Mouse (Mus musculus) liver, adult 2 months (tissue): Measurements from ENCODE around the gene Phf21a. TPM values are rescaled to one million over a fixed set of nuclear protein-coding genes. Genes with fewer than 3 reads are reported as not detected.
A peak's percentile ranks its signal among the peaks of the same experiment; 100 is the strongest.
"Not testable (repeated sequence)": the region's sequence is repeated elsewhere in the genome, so short reads cannot be mapped to it uniquely, and the experiment has no call there.

Experiments used
- DNase-seq: peaks from one replicate; pipeline ENCODE4 v3.0.0-alpha.2; 2011; ENCODE audit warnings: low read depth, low spot score; ENCODE audit errors: extremely low read depth
- H3K27ac ChIP-seq: fragments of 200-500 bp; replicated peaks from 2 replicates; pipeline ENCODE4 v1.5.1; 2012; ENCODE audit warnings: low read depth, mild to moderate bottlenecking, control low read depth, inconsistent platforms, low read length; ENCODE audit not compliant: insufficient read depth
- H3K27me3 ChIP-seq: fragments of 200-500 bp; 2 replicates; pipeline ENCODE4 v1.6.1; 2012; ENCODE audit warnings: mild to moderate bottlenecking, moderate library complexity, low read length, inconsistent platforms; ENCODE audit not compliant: control insufficient read depth, insufficient read depth
- H3K36me3 ChIP-seq: fragments of 200-500 bp; 2 replicates; pipeline ENCODE4 v1.6.1; 2012; ENCODE audit warnings: low read length, inconsistent platforms; ENCODE audit not compliant: control insufficient read depth, insufficient read depth
- H3K4me1 ChIP-seq: fragments of 200-500 bp; 2 replicates; pipeline ENCODE4 v1.6.1; 2011; ENCODE audit warnings: low read length; ENCODE audit not compliant: control insufficient read depth, insufficient read depth
- H3K4me3 ChIP-seq: fragments of 200-500 bp; 2 replicates; pipeline ENCODE4 v1.5.1; 2011; ENCODE audit warnings: low read depth, mild to moderate bottlenecking, control low read depth, low read length, moderate library complexity; ENCODE audit not compliant: insufficient read depth
- H3K79me2 ChIP-seq: fragments of 200-500 bp; 2 replicates; pipeline ENCODE4 v1.6.1; 2012; ENCODE audit warnings: inconsistent platforms, mild to moderate bottlenecking, low read length, moderate library complexity; ENCODE audit not compliant: control insufficient read depth, insufficient read depth
- H3K9ac ChIP-seq: fragments of 200-500 bp; 2 replicates; pipeline ENCODE4 v1.6.1; 2012; ENCODE audit warnings: low read depth, mild to moderate bottlenecking, control low read depth, inconsistent platforms, low read length
- CTCF ChIP-seq: fragments of 200-500 bp; IDR thresholded peaks from 2 replicates; pipeline ENCODE4 v1.5.1; 2011; ENCODE audit warnings: low read depth, low read length, control low read depth
- POLR2A ChIP-seq: fragments of 200-500 bp; IDR thresholded peaks from 2 replicates; pipeline ENCODE4 v1.6.1; 2011; ENCODE audit warnings: low read length, control low read depth; ENCODE audit not compliant: insufficient read depth; ENCODE audit errors: extremely low read depth
- WGBS: fragments of 180-500 bp; shearing (Covaris S2); methylation state at CpG from one replicate; pipeline ENCODE4 v1.1.7; 2018; 5-methylcytosine and 5-hydroxymethylcytosine counted together
- polyA plus RNA-seq: library from polyadenylated mRNA; depleted of rRNA; stranded (reverse); fragments of >200 nt; gene quantifications from 2 replicates; pipeline ENCODE4 v1.2.3, GENCODE M21; 2012
- total RNA-seq: library from RNA; depleted of rRNA; stranded (reverse); fragments of >200 nt; gene quantifications from 2 replicates; pipeline ENCODE4 v1.2.3, GENCODE M21; 2014

Gene Phf21a
- total and polyA plus RNA-seq, 2 experiments = 11.4 to 14.5 TPM

- no peaks in the 10 kb centered on the region for H3K4me1 ChIP-seq
- H3K27me3 ChIP-seq = peaks cover 10% of the 10 kb centered on the region; the same call in 1 of the 2 replicates
- WGBS = 95% methylated on average over 3 of the region's 3 CpGs
These were observed 302.6 kb downstream of the Phf21a start for GRCm38 (mm10) chr2:92395535-92395934.

GRCm38 (mm10) chr2:92397436-92397835, 304.5 kb downstream of the Phf21a start:
- Histone ChIP-seq H3K79me2 (no peaks in the 10 kb centered on the region), H3K4me3 (no peak overlapping the region), H3K27ac (no peak overlapping the region), H3K4me1 (peaks cover 3% of the 10 kb centered on the region; the same call in 1 of the 2 replicates), H3K36me3 (no peaks in the 10 kb centered on the region), H3K9ac (no peak overlapping the region), H3K27me3 (peaks cover 9% of the 10 kb centered on the region; the same call in 1 of the 2 replicates)
- no peak for DNase-seq
- WGBS = 83% methylated on average over 1 of the region's 1 CpGs
- TF ChIP-seq POLR2A = no peak
- TF ChIP-seq CTCF = no peak

More at GRCm38 (mm10) chr2:92395535-92395934, 302.6 kb downstream of the Phf21a start:
- no peak for DNase-seq
- H3K36me3 ChIP-seq = no peaks in the 10 kb centered on the region
- TF ChIP-seq POLR2A (no peak), CTCF (no peak)
- no peak overlapping the region for H3K27ac ChIP-seq
- H3K79me2 ChIP-seq = no peaks in the 10 kb centered on the region
- no peak overlapping the region for H3K4me3 ChIP-seq
- no peak overlapping the region for H3K9ac ChIP-seq

GRCm38 (mm10) chr2:92399877-92400276, 307.0 kb downstream of the Phf21a start:
- H3K27me3 ChIP-seq, DNase-seq: not testable (repeated sequence)
- WGBS = 100% methylated on average over 3 of the region's 4 CpGs

GRCm38 (mm10) chr2:92400682-92401081, 307.8 kb downstream of the Phf21a start:
- Histone ChIP-seq H3K27me3 (peaks cover 2% of the 10 kb centered on the region; the same call in 1 of the 2 replicates), H3K9ac (no peak overlapping the region; the same call in 1 of the 2 replicates), H3K79me2 (no peaks in the 10 kb centered on the region), H3K4me3 (peak overlapping the region; percentile 13; the same call in 1 of the 2 replicates), H3K36me3 (peaks cover 3% of the 10 kb centered on the region; the same call in 1 of the 2 replicates), H3K4me1 (peaks cover 3% of the 10 kb centered on the region; the same call in 1 of the 2 replicates), H3K27ac (no peak overlapping the region)
- TF ChIP-seq POLR2A (no peak), CTCF (no peak)
- WGBS = 11% methylated on average over 22 of the region's 22 CpGs
- DNase-seq = no peak

More at GRCm38 (mm10) chr2:92399877-92400276, 307.0 kb downstream of the Phf21a start:
- H3K4me1 ChIP-seq, H3K36me3 ChIP-seq, H3K27ac ChIP-seq, H3K9ac ChIP-seq, H3K4me3 ChIP-seq, H3K79me2 ChIP-seq: not testable (repeated sequence)

- TF ChIP-seq POLR2A (no peak), CTCF (no peak)
- Histone ChIP-seq H3K4me3 (peak within 1 kb of the TSS; percentile 13; the same call in 1 of the 2 replicates), H3K4me1 (peaks cover 3% of the 10 kb centered on the region; the same call in 1 of the 2 replicates)
These were observed 308.2 kb downstream of the Phf21a start, which contains the start of gene Mapk8ip1 for GRCm38 (mm10) chr2:92401091-92401561. Gene Mapk8ip1, minus strand, starts transcription at chr2:92401263.

More at GRCm38 (mm10) chr2:92401091-92401561, 308.2 kb downstream of the Phf21a start, which contains the start of gene Mapk8ip1:
- no peak for DNase-seq
- 5% methylated on average over 45 of the region's 59 CpGs for WGBS
- Histone ChIP-seq H3K27ac (no peak within 1 kb of the TSS), H3K36me3 (peaks cover 3% of the 10 kb centered on the region; the same call in 1 of the 2 replicates), H3K79me2 (no peaks in the 10 kb centered on the region), H3K27me3 (peaks cover 2% of the 10 kb centered on the region; the same call in 1 of the 2 replicates), H3K9ac (no peak within 1 kb of the TSS; the same call in 1 of the 2 replicates)
